In genomic region chr1:44634481-44634880, GRCm38 (mm10) we compare ENCODE assay signal across 24 mouse cellular contexts.
"Had no signal": no experiment of that assay in that cellular context is flagged by ENCODE, and none has a peak within 500 bp of the region (broad histone marks: within the 10 kb centered on the region; RNA-seq: fewer than 3 reads in every experiment).

No protein-coding gene starts in this region.

- H3K4me3 ChIP-seq: gastrocnemius, adult 2 months; heart, embryonic 10.5 days; heart, embryonic 12.5 days; hindbrain, embryonic 10.5 days; hindbrain, embryonic 12.5 days; intestine, embryonic 15.5 days; layer of hippocampus, adult 2 months; limb, embryonic 12.5 days had no signal

- H3K9ac ChIP-seq: heart, embryonic 12.5 days; hindbrain, embryonic 12.5 days; hindbrain, embryonic 14.5 days; intestine, embryonic 15.5 days; limb, embryonic 12.5 days had no signal

- H3K36me3 ChIP-seq: heart, embryonic 10.5 days; heart, embryonic 12.5 days; hindbrain, embryonic 10.5 days; hindbrain, embryonic 12.5 days; intestine, embryonic 15.5 days; limb, embryonic 12.5 days had no signal

- H3K27ac ChIP-seq: gastrocnemius, adult 2 months; heart, embryonic 10.5 days; hindbrain, embryonic 10.5 days; hindbrain, embryonic 12.5 days; hindbrain, embryonic 14.5 days; intestine, embryonic 15.5 days; layer of hippocampus, adult 2 months; limb, embryonic 12.5 days had no signal

- H3K4me2 ChIP-seq: heart, embryonic 12.5 days; hindbrain, embryonic 12.5 days; hindbrain, embryonic 14.5 days; intestine, embryonic 15.5 days; limb, embryonic 12.5 days had no signal

- DNase-seq: gastrocnemius, adult 2 months; gastrocnemius, postnatal 10 days; gastrocnemius, postnatal 25 days; heart, adult 18-20 months; heart, postnatal 10 days; heart, postnatal 4 days; kidney, adult 18-20 months; kidney, adult 8-10 months; kidney, postnatal 10 days; kidney, postnatal 25 days; kidney, postnatal 4 days; left cerebral cortex, postnatal 4 days; liver had no signal

- H3K27me3 ChIP-seq: heart, embryonic 12.5 days; hindbrain, embryonic 12.5 days; intestine, embryonic 15.5 days; limb, embryonic 12.5 days had no signal

- ATAC-seq: hindbrain, embryonic 16.5 days; inflammation-experienced regulatory T-cells, adult 6 months; intestine, embryonic 15.5 days; intestine, postnatal 0 days had no signal

- H3K4me1 ChIP-seq: heart, embryonic 10.5 days; hindbrain, embryonic 12.5 days; intestine, embryonic 15.5 days; limb, embryonic 12.5 days had no signal

- H3K9me3 ChIP-seq: heart, embryonic 10.5 days; heart, embryonic 12.5 days; hindbrain, embryonic 10.5 days; hindbrain, embryonic 12.5 days; intestine, embryonic 15.5 days; limb, embryonic 12.5 days had no signal
